Mouse (Mus musculus): Measurements from ENCODE around the gene Zfp91.

DNA sequence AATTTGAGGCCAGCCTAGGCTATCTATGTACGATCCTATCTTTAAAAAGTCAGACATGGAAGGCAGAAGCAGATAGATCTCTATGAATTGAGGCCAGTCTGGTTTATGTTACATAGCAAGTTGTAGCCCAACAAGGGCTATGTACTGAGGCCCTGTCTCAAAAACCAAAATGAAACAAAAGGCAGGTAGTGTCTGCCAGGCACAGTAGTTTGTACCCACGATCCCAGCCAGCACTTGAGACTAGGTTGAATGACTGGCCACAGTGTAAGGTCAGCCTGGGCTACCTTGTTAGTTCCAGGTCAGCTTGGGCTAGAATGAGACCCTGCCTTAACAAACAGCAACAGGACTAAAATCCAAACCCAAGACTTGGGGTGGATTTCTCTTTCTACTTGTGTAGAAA, 4.7 kb upstream of the Zfp91 start:
- no peak for TF ChIP-seq CTCF (IDR thresholded peaks at IDR 0.05; ENCODE audit: borderline replicate concordance, control insufficient read depth, extremely low read depth, insufficient read depth, low read length, poor library complexity)
- TF ChIP-seq POLR2A (IDR thresholded peaks at IDR 0.05; ENCODE audit: control insufficient read depth, extremely low read depth, insufficient read depth, low read length, poor library complexity): no peak

All from thymus, adult 2 months (tissue).